Mouse (Mus musculus) liver, postnatal 0 days (tissue): ENCODE data around the gene Grhpr. TPM values are rescaled to one million over a fixed set of nuclear protein-coding genes. Genes with fewer than 3 reads are reported as not detected.
A peak's percentile ranks its signal among the peaks of the same experiment; 100 is the strongest.
"Not testable (repeated sequence)": the region's sequence is repeated elsewhere in the genome, so short reads cannot be mapped to it uniquely, and the experiment has no call there.

Source experiments
- ATAC-seq: fragments of 200-750 bp; cut with Nextera tagmentation; 2 replicates; pipeline ENCODE4 v1.8.0; 2017; ENCODE audit warnings: mild to moderate bottlenecking, moderate library complexity
- DNase-seq: peaks from one replicate; pipeline ENCODE4 v3.0.0-alpha.2; 2016
- H3K27ac ChIP-seq: fragments of 300-500 bp; sonication (generic); 2 replicates; pipeline ENCODE4 v1.5.1; 2014; ENCODE audit warnings: antibody characterized with exemption, moderate library complexity, mild to moderate bottlenecking, low read depth
- H3K27me3 ChIP-seq: fragments of 300-500 bp; sonication (generic); 2 replicates; pipeline ENCODE4 v1.6.1; 2014; ENCODE audit warnings: low read length, control low read depth, mixed read lengths; ENCODE audit not compliant: insufficient read depth
- H3K36me3 ChIP-seq: fragments of 300-500 bp; sonication (generic); replicated peaks from 2 replicates; pipeline ENCODE4 v1.6.1; 2014; ENCODE audit warnings: mild to moderate bottlenecking, control low read depth, low read length, moderate library complexity, mixed read lengths; ENCODE audit not compliant: insufficient read depth
- H3K4me1 ChIP-seq: fragments of 300-500 bp; sonication (generic); 2 replicates; pipeline ENCODE4 v1.6.1; 2014; ENCODE audit warnings: antibody characterized with exemption, mild to moderate bottlenecking, control low read depth; ENCODE audit not compliant: insufficient read depth
- H3K4me2 ChIP-seq: fragments of 300-500 bp; sonication (generic); 2 replicates; pipeline ENCODE4 v1.6.1; 2014; ENCODE audit warnings: low read depth, mild to moderate bottlenecking, low read length, moderate library complexity, mixed read lengths
- H3K4me3 ChIP-seq: fragments of 300-500 bp; sonication (generic); 2 replicates; pipeline ENCODE4 v1.5.1; 2014; ENCODE audit warnings: low read depth, low read length
- H3K9ac ChIP-seq: fragments of 300-500 bp; sonication (generic); replicated peaks from 2 replicates; pipeline ENCODE4 v1.6.1; 2014; ENCODE audit warnings: mild to moderate bottlenecking, moderate library complexity
- H3K9me3 ChIP-seq: fragments of 300-500 bp; sonication (generic); 2 replicates; pipeline ENCODE4 v1.6.1; 2016; ENCODE audit warnings: mild to moderate bottlenecking, control low read depth, low read length, mixed read lengths
- CTCF ChIP-seq: sonication (generic); IDR thresholded peaks from 2 replicates; pipeline ENCODE4 v1.5.1; 2016; ENCODE audit warnings: antibody characterized with exemption, low read depth
- EP300 ChIP-seq: IDR thresholded peaks from 2 replicates; pipeline ENCODE4 v1.6.1; 2016; ENCODE audit warnings: antibody characterized with exemption, low read depth, mild to moderate bottlenecking
- WGBS: fragments of 180-500 bp; shearing (Covaris S2); extraction: QIAGEN DNeasy Blood & Tissue Kit; methylation state at CpG from one replicate; pipeline ENCODE4 v1.1.7; 2014; ENCODE audit not compliant: insufficient replicate concordance; 5-methylcytosine and 5-hydroxymethylcytosine counted together
- polyA plus RNA-seq: library from polyadenylated mRNA; unstranded; fragments of >200 nt; fragmentation: Nextera tagmentation; extraction: Ambion mirVana; gene quantifications from 2 replicates; pipeline ENCODE4 v1.2.1, GENCODE M21; 2015

The Grhpr gene
- polyA plus RNA-seq, 1 experiment from 2014 or later, result 458 TPM

DNA sequence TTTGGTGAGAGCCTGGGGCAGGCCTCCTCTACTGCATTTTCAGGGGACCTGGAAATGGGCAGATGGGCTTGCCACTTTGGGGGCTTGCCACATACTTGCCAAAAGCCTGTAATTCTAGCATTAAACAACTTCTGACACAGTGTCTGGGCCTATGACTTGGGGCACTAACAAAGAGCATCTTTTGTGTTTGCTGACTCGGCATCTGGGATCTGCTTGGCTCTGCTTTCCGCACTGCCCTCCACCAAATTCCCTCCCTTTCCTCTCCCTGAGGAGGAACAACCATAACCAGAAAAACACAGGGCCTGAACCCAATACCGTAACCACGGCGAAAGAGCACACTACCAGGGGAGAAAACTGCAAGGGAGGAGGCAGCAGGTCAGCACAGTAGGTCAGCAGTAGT, 9.4 kb downstream of the Grhpr start:
- no peaks in the 10 kb centered on the region for H3K27me3 ChIP-seq
- TF ChIP-seq EP300 (no peak), CTCF (no peak)
- DNase-seq (no peak), ATAC-seq (no peak)
- H3K4me1 ChIP-seq, result 0 out of 2 replicates have a peak, but pooled peaks cover 8% of the 10 kb centered on the region
- no peak overlapping the region for H3K9ac ChIP-seq
- no peak overlapping the region for H3K4me2 ChIP-seq
- no peak overlapping the region for H3K27ac ChIP-seq
- no peak overlapping the region for H3K4me3 ChIP-seq
- no peaks in the 10 kb centered on the region for H3K9me3 ChIP-seq
- 86% methylated on average over 5 of the region's 5 CpGs for WGBS
- H3K36me3 ChIP-seq, result peaks cover 60% of the 10 kb centered on the region

DNA sequence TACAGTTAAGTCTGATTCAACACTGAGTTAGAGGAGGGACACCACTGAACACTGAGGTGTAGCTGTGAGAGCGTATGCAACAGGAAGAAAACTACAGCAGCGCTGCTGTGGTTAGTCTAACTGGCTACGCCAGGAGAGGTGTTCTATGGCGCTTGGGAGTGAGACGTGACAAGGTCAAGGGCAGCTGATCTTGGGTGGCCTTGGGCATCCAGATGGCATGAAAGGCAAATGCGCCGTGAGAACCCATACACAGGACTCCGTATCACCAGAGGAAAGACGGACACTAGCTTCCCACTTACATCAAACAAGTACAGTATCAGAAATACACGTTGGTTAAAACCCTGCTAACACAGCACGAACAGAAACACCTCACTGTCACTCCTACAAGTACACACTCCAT, 11.1 kb downstream of the Grhpr start:
- WGBS, result 85% methylated on average over 11 of the region's 11 CpGs
- H3K27ac ChIP-seq, H3K4me3 ChIP-seq, H3K9ac ChIP-seq, ATAC-seq, H3K9me3 ChIP-seq, H3K4me2 ChIP-seq, DNase-seq, H3K27me3 ChIP-seq: not testable (repeated sequence)
- H3K4me1 ChIP-seq, result peaks cover 14% of the 10 kb centered on the region
- H3K36me3 ChIP-seq, result peaks cover 44% of the 10 kb centered on the region

DNA sequence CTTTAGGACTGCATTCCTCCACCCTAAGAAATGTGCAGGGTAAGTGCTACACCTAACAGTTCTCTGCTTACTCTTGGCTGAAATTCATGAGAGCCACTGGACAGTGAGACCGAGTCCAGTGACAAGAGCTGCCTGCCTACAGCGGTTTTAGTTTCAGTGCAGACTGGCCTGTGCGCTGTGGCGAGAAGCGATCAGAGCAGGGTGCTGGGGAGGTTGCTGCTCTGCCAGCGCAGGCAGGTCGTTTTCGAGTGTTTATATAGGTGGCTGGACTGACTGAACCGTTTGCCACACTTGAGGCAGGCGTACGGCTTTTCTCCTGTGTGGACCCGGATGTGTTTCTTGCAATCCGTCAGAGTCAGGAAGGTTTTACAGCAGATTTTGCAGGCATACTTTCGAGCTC, 12.0 kb downstream of the Grhpr start:
- not testable (repeated sequence) for DNase-seq, H3K9ac ChIP-seq, H3K4me2 ChIP-seq, H3K27me3 ChIP-seq, H3K9me3 ChIP-seq, H3K27ac ChIP-seq, H3K4me3 ChIP-seq, ATAC-seq
- 85% methylated on average over 13 of the region's 14 CpGs for WGBS
- peaks cover 16% of the 10 kb centered on the region for H3K4me1 ChIP-seq
- H3K36me3 ChIP-seq, result peaks cover 39% of the 10 kb centered on the region

DNA sequence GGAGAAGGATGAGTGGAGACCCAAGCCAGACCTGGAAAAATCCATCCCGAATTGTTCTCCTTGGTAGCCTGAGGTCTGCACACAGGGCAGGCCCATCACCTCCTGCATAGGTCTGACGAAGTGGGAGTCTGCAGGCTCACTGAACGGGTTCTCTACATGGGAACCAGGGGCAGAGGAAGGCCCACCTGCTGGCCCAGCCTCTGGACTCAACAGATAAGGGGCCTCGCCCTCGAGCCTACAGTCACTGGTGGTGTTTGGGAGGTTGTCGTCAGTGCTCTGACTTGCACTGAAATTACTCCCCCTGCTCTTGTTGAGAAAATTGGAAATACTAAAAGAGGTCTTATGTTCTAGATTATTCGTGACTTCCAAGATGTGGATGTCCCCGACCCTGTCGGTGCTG, 12.7 kb downstream of the Grhpr start:
- WGBS, result 63% methylated on average over 9 of the region's 9 CpGs
- H3K27ac ChIP-seq, result peak overlapping the region; percentile 64; the same call in 1 of the 2 replicates
- peaks cover 17% of the 10 kb centered on the region for H3K4me1 ChIP-seq
- H3K9ac ChIP-seq, result no peak overlapping the region
- peak; percentile 67 for TF ChIP-seq EP300
- no peak for TF ChIP-seq CTCF
- H3K4me2 ChIP-seq, result peak overlapping the region; percentile 38; the same call in 1 of the 2 replicates
- peak; percentile 86 for ATAC-seq
- H3K36me3 ChIP-seq, result peaks cover 33% of the 10 kb centered on the region
- H3K27me3 ChIP-seq, result no peaks in the 10 kb centered on the region
- no peak overlapping the region for H3K4me3 ChIP-seq
- DNase-seq, result peak; percentile 63
- no peaks in the 10 kb centered on the region for H3K9me3 ChIP-seq

DNA sequence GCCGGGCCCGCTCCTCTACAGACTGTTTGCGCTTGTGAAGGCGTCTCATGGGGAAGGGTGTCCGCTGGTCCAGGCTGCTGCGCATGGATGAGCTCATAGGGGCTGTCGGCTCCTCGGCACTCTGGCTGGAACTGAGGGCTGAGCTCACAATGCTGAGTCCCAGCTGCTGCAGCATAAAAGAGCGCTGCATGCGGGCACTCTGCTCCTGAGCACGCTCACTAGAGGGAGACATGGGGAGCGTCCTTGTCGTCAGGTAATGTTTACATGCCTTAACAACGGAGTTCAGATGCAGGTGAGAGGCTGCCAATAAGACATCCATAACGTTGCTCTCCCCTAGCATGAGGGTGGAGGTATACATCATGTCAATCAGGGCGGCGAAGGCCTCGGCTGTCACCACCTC, 13.6 kb downstream of the Grhpr start:
- Histone ChIP-seq H3K9me3 (no peaks in the 10 kb centered on the region), H3K4me1 (peaks cover 19% of the 10 kb centered on the region), H3K4me2 (no peak overlapping the region), H3K27ac (no peak overlapping the region), H3K27me3 (no peaks in the 10 kb centered on the region), H3K36me3 (peaks cover 24% of the 10 kb centered on the region), H3K4me3 (no peak overlapping the region), H3K9ac (no peak overlapping the region)
- TF ChIP-seq EP300, result no peak
- no peak for TF ChIP-seq CTCF
- 85% methylated on average over 18 of the region's 18 CpGs for WGBS
- no peak for DNase-seq
- no peak for ATAC-seq

DNA sequence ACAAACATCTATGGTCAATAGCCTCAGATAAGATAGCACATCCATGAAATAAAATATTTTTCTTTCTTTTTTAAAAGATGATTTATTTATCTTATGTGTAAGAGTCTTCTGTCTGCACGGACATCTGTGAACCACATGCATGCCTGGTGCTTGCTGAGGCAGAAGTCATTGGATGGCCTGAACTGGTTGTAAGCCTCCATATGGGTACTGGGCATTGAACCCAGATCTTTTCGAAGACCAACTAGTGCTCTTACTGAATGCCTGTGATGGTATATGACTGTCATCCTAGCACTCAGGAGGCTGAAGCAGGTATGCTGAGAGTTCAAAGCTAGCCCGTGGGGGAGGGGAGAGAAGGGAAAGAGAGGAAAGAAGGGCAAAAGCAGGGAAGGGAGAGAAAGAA, 16.9 kb downstream of the Grhpr start:
- TF ChIP-seq CTCF (no peak), EP300 (no peak)
- H3K4me1 ChIP-seq, result peaks cover 19% of the 10 kb centered on the region
- WGBS, result 70% methylated on average over 3 of the region's 3 CpGs
- no peak overlapping the region for H3K4me3 ChIP-seq
- H3K27ac ChIP-seq, result no peak overlapping the region
- DNase-seq, result no peak
- ATAC-seq, result no peak
- no peak overlapping the region for H3K9ac ChIP-seq
- H3K9me3 ChIP-seq, result no peaks in the 10 kb centered on the region
- peaks cover 12% of the 10 kb centered on the region for H3K36me3 ChIP-seq
- no peak overlapping the region for H3K4me2 ChIP-seq
- no peaks in the 10 kb centered on the region for H3K27me3 ChIP-seq

DNA sequence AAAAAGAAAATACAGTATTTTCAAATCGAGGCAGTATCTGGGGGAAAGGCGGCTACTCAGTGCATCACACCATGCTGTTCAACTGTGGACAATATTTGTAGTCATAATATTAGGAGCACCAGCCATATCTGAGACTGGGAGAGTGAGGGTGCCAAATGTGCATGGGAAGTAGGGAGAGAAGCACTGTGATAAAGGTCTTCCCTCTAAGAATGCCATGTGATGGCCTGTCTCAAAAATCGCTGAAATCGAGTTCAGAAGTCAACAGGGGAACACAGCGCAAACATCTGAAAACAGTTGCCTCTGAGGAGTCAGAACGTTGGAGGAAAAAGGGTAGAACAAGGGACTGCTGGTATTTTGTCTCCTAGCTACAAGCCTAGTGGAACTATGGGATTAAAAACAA, 18.8 kb downstream of the Grhpr start:
- Histone ChIP-seq H3K27me3 (no peaks in the 10 kb centered on the region), H3K9ac (no peak overlapping the region), H3K27ac (no peak overlapping the region), H3K36me3 (peaks cover 2% of the 10 kb centered on the region), H3K4me2 (no peak overlapping the region), H3K9me3 (no peaks in the 10 kb centered on the region), H3K4me3 (no peak overlapping the region), H3K4me1 (peaks cover 11% of the 10 kb centered on the region)
- DNase-seq, result no peak
- no peak for ATAC-seq
- no peak for TF ChIP-seq CTCF
- no peak for TF ChIP-seq EP300
- 74% methylated on average over 6 of the region's 6 CpGs for WGBS
